In the genomic region with DNA sequence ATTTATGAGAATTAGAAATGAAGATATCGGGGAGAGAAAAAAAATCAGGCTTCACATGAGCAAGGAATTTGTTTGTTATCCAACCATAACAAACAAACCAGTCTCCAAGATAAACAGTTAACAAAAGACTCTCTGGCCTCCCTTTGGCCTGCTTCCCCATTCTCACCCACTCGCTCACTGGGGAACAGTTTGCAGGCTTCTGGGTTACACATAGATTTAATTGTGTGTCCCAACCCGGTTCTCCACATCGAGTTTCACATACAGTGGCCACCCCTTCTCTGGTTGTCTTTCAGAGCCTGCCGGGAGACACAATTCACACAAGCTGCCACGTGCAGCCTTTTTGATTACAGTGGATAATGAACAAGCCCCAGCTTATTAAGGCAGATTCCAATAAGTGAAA, we compare ENCODE assay signal across 21 mouse cellular contexts. TPM values are rescaled to one million over a fixed set of nuclear protein-coding genes. Genes with fewer than 3 reads are reported as not detected.
DNase-seq lines count a peak whose midpoint lies in the region; ATAC-seq and TF ChIP-seq lines count a peak whose summit lies in the region.
"Had no signal": no experiment of that assay in that cellular context is flagged by ENCODE, and none has a peak within 500 bp of the region (broad histone marks: within the 10 kb centered on the region; RNA-seq: fewer than 3 reads in every experiment).

No protein-coding gene starts in this region.

- H3K4me3 ChIP-seq in hindbrain, postnatal 0 days (ENCODE audit: low read length), result no peak overlapping the region
- H3K4me3 ChIP-seq in hindbrain, embryonic 13.5 days, result no peak overlapping the region
- H3K4me3 ChIP-seq in midbrain, embryonic 14.5 days (replicated peaks; ENCODE audit: low read depth, low read length), result no peak overlapping the region
- no peak overlapping the region for H3K4me3 ChIP-seq in midbrain, embryonic 13.5 days (replicated peaks)
- H3K4me3 ChIP-seq: embryonic facial prominence, embryonic 13.5 days; forebrain, embryonic 12.5 days; gastrocnemius, adult 2 months; heart, embryonic 15.5 days had no signal

- peak; percentile 3 for DNase-seq in hindbrain, postnatal 0 days (ENCODE audit: low spot score)
- peak; percentile 3 for DNase-seq in midbrain, embryonic 14.5 days
- peak; percentile 83 for DNase-seq in adipocyte (ENCODE audit: low spot score)
- peak; percentile 2 for DNase-seq in gonadal fat pad, adult 2 months (ENCODE audit: low read depth)
- no peak for DNase-seq in left cerebral cortex, postnatal 25 days (ENCODE audit: low spot score in 2 of 2)
- DNase-seq: adrenal gland, postnatal 10 days; cerebellum, adult 18-20 months; cerebellum, adult 9-11 months; cerebellum, postnatal 36 days; gastrocnemius, adult 2 months; gastrocnemius, postnatal 25 days; heart, adult 18-20 months; heart, postnatal 14 days had no signal

- no peak for ATAC-seq in hindbrain, postnatal 0 days
- ATAC-seq in hindbrain, embryonic 13.5 days (ENCODE audit: low FRiP score), result no peak
- ATAC-seq in midbrain, embryonic 14.5 days (ENCODE audit: low FRiP score, low TSS enrichment), result no peak
- ATAC-seq in midbrain, embryonic 13.5 days, result no peak

- no peaks in the 10 kb centered on the region for H3K27me3 ChIP-seq in hindbrain, postnatal 0 days (ENCODE audit: insufficient read depth, low read length)
- no peaks in the 10 kb centered on the region for H3K27me3 ChIP-seq in hindbrain, embryonic 13.5 days
- H3K27me3 ChIP-seq in midbrain, embryonic 14.5 days (ENCODE audit: control insufficient read depth, insufficient read depth, low read length), result no peaks in the 10 kb centered on the region
- no peaks in the 10 kb centered on the region for H3K27me3 ChIP-seq in midbrain, embryonic 13.5 days
- H3K27me3 ChIP-seq: embryonic facial prominence, embryonic 13.5 days; forebrain, embryonic 12.5 days; heart, embryonic 15.5 days had no signal

- WGBS in hindbrain, postnatal 0 days, result 49% methylated on average over 6 of the region's 6 CpGs
- 57% methylated on average over 6 of the region's 6 CpGs for WGBS in hindbrain, embryonic 13.5 days
- WGBS in midbrain, embryonic 14.5 days, result 70% methylated on average over 6 of the region's 6 CpGs
- WGBS in midbrain, embryonic 13.5 days, result 61% methylated on average over 6 of the region's 6 CpGs

- H3K27ac ChIP-seq in hindbrain, postnatal 0 days, result no peak overlapping the region
- no peak overlapping the region for H3K27ac ChIP-seq in hindbrain, embryonic 13.5 days
- no peak overlapping the region for H3K27ac ChIP-seq in midbrain, embryonic 14.5 days (replicated peaks; ENCODE audit: low read depth, low read length)
- H3K27ac ChIP-seq in midbrain, embryonic 13.5 days, result no peak overlapping the region
- H3K27ac ChIP-seq: embryonic facial prominence, embryonic 13.5 days; forebrain, embryonic 12.5 days; gastrocnemius, adult 2 months; heart, embryonic 15.5 days; hindbrain, embryonic 14.5 days had no signal

- no peaks in the 10 kb centered on the region for H3K4me1 ChIP-seq in hindbrain, postnatal 0 days (ENCODE audit: insufficient read depth, low read length)
- peaks cover 9% of the 10 kb centered on the region for H3K4me1 ChIP-seq in hindbrain, embryonic 13.5 days (replicated peaks)
- H3K4me1 ChIP-seq in midbrain, embryonic 14.5 days (ENCODE audit: control insufficient read depth, insufficient read depth, low read length), result no peaks in the 10 kb centered on the region
- no peaks in the 10 kb centered on the region for H3K4me1 ChIP-seq in midbrain, embryonic 13.5 days (replicated peaks)
- H3K4me1 ChIP-seq: forebrain, embryonic 12.5 days; heart, embryonic 15.5 days had no signal

- no peak for TF ChIP-seq CTCF in hindbrain, postnatal 0 days (IDR thresholded peaks at IDR 0.05; ENCODE audit: low read depth)

- intact Hi-C loops in left cerebral cortex, postnatal 25 days (cut with DNase I), result no loop called here

- H3K9ac ChIP-seq in hindbrain, postnatal 0 days (replicated peaks; ENCODE audit: low read length), result no peak overlapping the region
- H3K9ac ChIP-seq in hindbrain, embryonic 13.5 days, result no peak overlapping the region
- H3K9ac ChIP-seq in midbrain, embryonic 14.5 days (replicated peaks; ENCODE audit: low read length), result no peak overlapping the region
- H3K9ac ChIP-seq in midbrain, embryonic 13.5 days (replicated peaks), result no peak overlapping the region
- H3K9ac ChIP-seq: embryonic facial prominence, embryonic 13.5 days; forebrain, embryonic 12.5 days; heart, embryonic 15.5 days; hindbrain, embryonic 14.5 days had no signal

- no peaks in the 10 kb centered on the region for H3K9me3 ChIP-seq in hindbrain, postnatal 0 days (ENCODE audit: low read length)
- H3K9me3 ChIP-seq in hindbrain, embryonic 13.5 days, result no peaks in the 10 kb centered on the region
- H3K9me3 ChIP-seq in midbrain, embryonic 14.5 days (ENCODE audit: control insufficient read depth, low read length), result no peaks in the 10 kb centered on the region
- no peaks in the 10 kb centered on the region for H3K9me3 ChIP-seq in midbrain, embryonic 13.5 days
- H3K9me3 ChIP-seq: embryonic facial prominence, embryonic 13.5 days; forebrain, embryonic 12.5 days; heart, embryonic 15.5 days had no signal

- H3K4me2 ChIP-seq in hindbrain, postnatal 0 days (ENCODE audit: low read depth, low read length), result no peak overlapping the region
- H3K4me2 ChIP-seq in hindbrain, embryonic 13.5 days, result no peak overlapping the region
- no peak overlapping the region for H3K4me2 ChIP-seq in midbrain, embryonic 14.5 days (ENCODE audit: low read length)
- no peak overlapping the region for H3K4me2 ChIP-seq in midbrain, embryonic 13.5 days (replicated peaks)
- H3K4me2 ChIP-seq: embryonic facial prominence, embryonic 13.5 days; forebrain, embryonic 12.5 days; heart, embryonic 11.5 days; heart, embryonic 15.5 days; hindbrain, embryonic 14.5 days had no signal

- no peaks in the 10 kb centered on the region for H3K36me3 ChIP-seq in hindbrain, postnatal 0 days (ENCODE audit: insufficient read depth, low read length)
- no peaks in the 10 kb centered on the region for H3K36me3 ChIP-seq in hindbrain, embryonic 13.5 days
- H3K36me3 ChIP-seq in midbrain, embryonic 14.5 days (ENCODE audit: control insufficient read depth, insufficient read depth, low read length), result no peaks in the 10 kb centered on the region
- H3K36me3 ChIP-seq in midbrain, embryonic 13.5 days, result no peaks in the 10 kb centered on the region
- H3K36me3 ChIP-seq: embryonic facial prominence, embryonic 13.5 days; forebrain, embryonic 12.5 days; heart, embryonic 15.5 days had no signal

RNA-seq across cellular contexts. Expression of a gene that starts 1.7 kb away (rescaled TPM):
- total RNA-seq in hindbrain, postnatal 0 days (2014; rRNA removed), result 12.3 and 12.8 TPM in 2 replicates
- polyA plus RNA-seq in hindbrain, postnatal 0 days (2015; fragmentation: Nextera tagmentation; extraction: Ambion mirVana), result 4.2 and 5.2 TPM in 2 replicates
- 0.18 and 0.34 TPM in 2 replicates for polyA plus RNA-seq in hindbrain, embryonic 13.5 days (2015; fragmentation: Nextera tagmentation; extraction: Ambion mirVana)
- not detected in 2 replicates for polyA plus RNA-seq in midbrain, embryonic 14.5 days (2014; fragmentation: Nextera tagmentation; extraction: Ambion mirVana)
- polyA plus RNA-seq in midbrain, embryonic 13.5 days (2015; fragmentation: Nextera tagmentation; extraction: Ambion mirVana), result 0.16 and 0.35 TPM in 2 replicates
- 5.5 and 7.8 TPM in 2 replicates for polyA plus RNA-seq in gonadal fat pad, adult 2 months (2012; rRNA removed)
- 1 to 10 TPM; 6.4 to 7.4 TPM for total RNA-seq in left cerebral cortex, postnatal 25 days (2021)
- total RNA-seq: hematopoietic stem cell, adult 5-6 weeks had no signal

Comparison
In these comparisons a context has a peak if more than half of its experiments do, and no peak if none do; other contexts are left out.
1. DNase-seq: peak in hindbrain, postnatal 0 days (single experiment), midbrain, embryonic 14.5 days (single experiment), adipocyte (single experiment) and gonadal fat pad, adult 2 months (single experiment); none in left cerebral cortex, postnatal 25 days (0 of 2).